In the genomic region with DNA sequence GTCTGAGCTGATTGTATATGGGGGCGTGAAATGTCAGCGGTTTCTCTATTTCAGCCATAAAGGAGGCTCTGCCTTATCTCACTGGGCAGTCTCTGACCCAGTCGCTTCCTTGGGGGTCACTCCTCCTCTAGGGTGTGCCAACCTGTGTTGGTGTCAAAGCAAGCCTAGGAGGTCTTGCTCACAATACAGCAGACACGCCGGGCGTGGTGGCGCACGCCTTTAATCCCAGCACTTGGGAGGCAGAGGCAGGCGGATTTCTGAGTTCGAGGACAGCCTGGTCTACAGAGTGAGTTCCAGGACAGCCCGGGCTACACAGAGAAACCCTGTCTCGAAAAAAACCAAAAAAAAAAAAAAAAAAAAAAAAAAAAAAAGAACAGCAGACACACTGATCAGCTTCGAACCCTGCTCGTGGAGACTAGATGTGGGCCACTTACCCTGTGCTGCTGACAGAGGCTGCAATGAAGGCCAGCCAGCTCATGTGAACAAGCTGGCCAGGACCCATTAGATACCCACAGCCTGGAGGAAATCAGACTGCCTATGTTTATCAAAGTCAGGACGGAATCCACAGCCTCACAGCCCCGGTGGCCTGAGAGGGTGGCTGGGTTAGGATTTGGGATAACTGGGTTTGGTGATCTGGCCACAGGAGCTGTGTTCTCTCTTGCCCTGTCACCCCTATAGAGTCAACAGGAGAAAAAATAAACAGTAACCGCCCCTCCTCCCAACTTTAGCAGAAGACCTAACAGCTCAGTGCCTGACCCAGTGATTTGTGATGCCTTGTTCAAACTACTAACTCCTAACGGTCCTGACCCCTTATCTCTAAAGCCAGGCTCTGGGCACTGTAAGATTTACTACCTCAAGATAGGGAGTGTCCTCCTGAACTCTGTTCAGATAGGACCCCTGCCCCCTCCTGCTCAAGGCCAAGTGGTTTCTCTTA, we compare ENCODE assay signal across 15 mouse cellular contexts. TPM values are rescaled to one million over a fixed set of nuclear protein-coding genes. Genes with fewer than 3 reads are reported as not detected.
DNase-seq lines count a peak whose midpoint lies in the region; ATAC-seq lines count a peak whose summit lies in the region.
"Had no signal": no experiment of that assay in that cellular context is flagged by ENCODE, and none has a peak within 500 bp of the region (broad histone marks: within the 10 kb centered on the region; RNA-seq: fewer than 3 reads in every experiment).

No protein-coding gene starts in this region.

- H3K4me3 ChIP-seq in heart, embryonic 14.5 days (ENCODE audit: control insufficient read depth in 1 of 2, insufficient read depth in 1 of 2, low read depth in 1 of 2, low read length in 2 of 2): no peak overlapping the region
- no peak overlapping the region for H3K4me3 ChIP-seq in liver, embryonic 12.5 days
- H3K4me3 ChIP-seq in midbrain, embryonic 11.5 days (ENCODE audit: low read depth, low read length): no peak overlapping the region
- H3K4me3 ChIP-seq in midbrain, embryonic 15.5 days: no peak overlapping the region
- H3K4me3 ChIP-seq: myocyte had no signal

- WGBS in heart, embryonic 14.5 days: 63% methylated on average over 18 of the region's 18 CpGs
- 55% methylated on average over 17 of the region's 18 CpGs for WGBS in liver, embryonic 12.5 days (ENCODE audit: insufficient replicate concordance)
- WGBS in midbrain, embryonic 11.5 days: 81% methylated on average over 18 of the region's 18 CpGs
- WGBS in midbrain, embryonic 15.5 days: 88% methylated on average over 18 of the region's 18 CpGs

- H3K4me2 ChIP-seq in heart, embryonic 14.5 days (ENCODE audit: low read length): 0 out of 2 replicates have a peak overlapping the region, but pooled peaks have one; percentile 11
- no peak overlapping the region for H3K4me2 ChIP-seq in liver, embryonic 12.5 days
- no peak overlapping the region for H3K4me2 ChIP-seq in midbrain, embryonic 11.5 days
- H3K4me2 ChIP-seq in midbrain, embryonic 15.5 days: no peak overlapping the region

- H3K9ac ChIP-seq in heart, embryonic 14.5 days (ENCODE audit: low read length): peak overlapping the region; percentile 40
- H3K9ac ChIP-seq in liver, embryonic 12.5 days: no peak overlapping the region
- no peak overlapping the region for H3K9ac ChIP-seq in midbrain, embryonic 11.5 days (ENCODE audit: low read length)
- no peak overlapping the region for H3K9ac ChIP-seq in midbrain, embryonic 15.5 days

- peak; percentile 90 for DNase-seq in heart, adult 11 months
- DNase-seq in heart, postnatal 25 days (ENCODE audit: low spot score): no peak
- DNase-seq in midbrain, embryonic 11.5 days (ENCODE audit: low spot score, missing footprints): no peak
- no peak for DNase-seq in T-cell, adult 2 months (ENCODE audit: low spot score)
- DNase-seq in lung, postnatal 4 days: no peak
- DNase-seq: adrenal gland, adult 8-10 months; cerebellum, adult 9-10 months; lung, adult 2 months; thymus, postnatal 14 days had no signal

- no peaks in the 10 kb centered on the region for H3K36me3 ChIP-seq in heart, embryonic 14.5 days (ENCODE audit: control insufficient read depth, insufficient read depth, low read length)
- H3K36me3 ChIP-seq in liver, embryonic 12.5 days: no peaks in the 10 kb centered on the region
- H3K36me3 ChIP-seq in midbrain, embryonic 11.5 days (ENCODE audit: control insufficient read depth, insufficient read depth, low read length): no peaks in the 10 kb centered on the region
- H3K36me3 ChIP-seq in midbrain, embryonic 15.5 days (replicated peaks): no peaks in the 10 kb centered on the region

- H3K27me3 ChIP-seq in heart, embryonic 14.5 days (ENCODE audit: control insufficient read depth, insufficient read depth, low read length): no peaks in the 10 kb centered on the region
- H3K27me3 ChIP-seq in liver, embryonic 12.5 days (replicated peaks): peaks cover 11% of the 10 kb centered on the region; the same call in 1 of the 2 replicates
- no peaks in the 10 kb centered on the region for H3K27me3 ChIP-seq in midbrain, embryonic 11.5 days (ENCODE audit: control insufficient read depth, insufficient read depth, low read length)
- no peaks in the 10 kb centered on the region for H3K27me3 ChIP-seq in midbrain, embryonic 15.5 days (replicated peaks)

- intact Hi-C loops in heart, postnatal 25 days (cut with DNase I): loop anchor here (10.0 kb wide), 1 partner anchor 71 kb away; no protein-coding TSS in a partner anchor

- H3K27ac ChIP-seq in heart, embryonic 14.5 days (replicated peaks in 1 of 2; ENCODE audit: control insufficient read depth in 1 of 2, insufficient read depth in 1 of 2, low read depth in 2 of 2, low read length in 2 of 2): peak overlapping the region; percentile 63 to 77
- peak overlapping the region; percentile 52 for H3K27ac ChIP-seq in liver, embryonic 12.5 days
- no peak overlapping the region for H3K27ac ChIP-seq in midbrain, embryonic 11.5 days (ENCODE audit: low read depth, low read length)
- H3K27ac ChIP-seq in midbrain, embryonic 15.5 days: no peak overlapping the region
- H3K27ac ChIP-seq: hindbrain, postnatal 0 days; kidney, postnatal 0 days had no signal

- peaks cover 21 to 27% of the 10 kb centered on the region in 2 experiments for H3K4me1 ChIP-seq in heart, embryonic 14.5 days (ENCODE audit: control insufficient read depth in 2 of 2, insufficient read depth in 2 of 2, low read length in 2 of 2)
- peaks cover 23% of the 10 kb centered on the region for H3K4me1 ChIP-seq in liver, embryonic 12.5 days
- no peaks in the 10 kb centered on the region for H3K4me1 ChIP-seq in midbrain, embryonic 11.5 days (ENCODE audit: control insufficient read depth, insufficient read depth, low read length)
- no peaks in the 10 kb centered on the region for H3K4me1 ChIP-seq in midbrain, embryonic 15.5 days

- no peaks in the 10 kb centered on the region for H3K9me3 ChIP-seq in heart, embryonic 14.5 days (ENCODE audit: control insufficient read depth, low read length)
- H3K9me3 ChIP-seq in liver, embryonic 12.5 days (replicated peaks): no peaks in the 10 kb centered on the region
- no peaks in the 10 kb centered on the region for H3K9me3 ChIP-seq in midbrain, embryonic 11.5 days (ENCODE audit: control insufficient read depth, low read length)
- no peaks in the 10 kb centered on the region for H3K9me3 ChIP-seq in midbrain, embryonic 15.5 days

- ATAC-seq in heart, embryonic 14.5 days (ENCODE audit: insufficient number of reproducible peaks, insufficient read depth, low FRiP score, low read depth): peak; percentile 27; the same call in 1 of the 2 replicates
- peak; percentile 75 for ATAC-seq in liver, embryonic 12.5 days
- ATAC-seq in midbrain, embryonic 11.5 days (ENCODE audit: low FRiP score): no peak
- no peak for ATAC-seq in midbrain, embryonic 15.5 days (replicated peaks)
- ATAC-seq: hindbrain, postnatal 0 days had no signal

RNA-seq across cellular contexts. Expression of gene Cage1, which starts 36.8 kb away (rescaled TPM):
- total RNA-seq in heart, postnatal 25 days (2021): 1 to 10 TPM; 1.3 TPM
- polyA plus RNA-seq in heart, embryonic 14.5 days (2014; fragmentation: Nextera tagmentation; extraction: Ambion mirVana): 1.1 and 1.8 TPM in 2 replicates
- polyA plus RNA-seq in liver, embryonic 12.5 days (2016; fragmentation: Nextera tagmentation; extraction: Ambion mirVana): 0.80 and 0.88 TPM in 2 replicates
- polyA plus RNA-seq in midbrain, embryonic 11.5 days (2014; fragmentation: Nextera tagmentation; extraction: Ambion mirVana): 0.94 and 0.98 TPM in 2 replicates
- 2.9 and 4.2 TPM in 2 replicates for polyA plus RNA-seq in midbrain, embryonic 15.5 days (2015; fragmentation: Nextera tagmentation; extraction: Ambion mirVana)

RNA-seq across cellular contexts. Expression of gene Riok1, which starts 36.8 kb away (rescaled TPM):
- 10 to 100 TPM in 1 of 2 experiments, 1 to 10 TPM in 1; 8.8 to 10.6 TPM for total RNA-seq in heart, postnatal 25 days (2021)
- polyA plus RNA-seq in heart, embryonic 14.5 days (2014; fragmentation: Nextera tagmentation; extraction: Ambion mirVana): 28.0 and 28.1 TPM in 2 replicates
- polyA plus RNA-seq in liver, embryonic 12.5 days (2016; fragmentation: Nextera tagmentation; extraction: Ambion mirVana): 33.9 TPM in 2 replicates
- polyA plus RNA-seq in midbrain, embryonic 11.5 days (2014; fragmentation: Nextera tagmentation; extraction: Ambion mirVana): 49.1 and 54.0 TPM in 2 replicates
- 56.7 and 59.2 TPM in 2 replicates for polyA plus RNA-seq in midbrain, embryonic 15.5 days (2015; fragmentation: Nextera tagmentation; extraction: Ambion mirVana)

Comparison
In these comparisons a context has a peak if more than half of its experiments do, and no peak if none do; other contexts are left out.
1. ATAC-seq: peak in heart, embryonic 14.5 days (single experiment) and liver, embryonic 12.5 days (single experiment); none in midbrain, embryonic 11.5 days (single experiment) and midbrain, embryonic 15.5 days (single experiment).
2. H3K27ac ChIP-seq: peak in heart, embryonic 14.5 days (2 of 2) and liver, embryonic 12.5 days (single experiment); none in midbrain, embryonic 11.5 days (single experiment) and midbrain, embryonic 15.5 days (single experiment).